Mouse (Mus musculus): ENCODE measurements around the gene Map4k4. TPM values are rescaled to one million over a fixed set of nuclear protein-coding genes. Genes with fewer than 3 reads are reported as not detected.
A peak's percentile ranks its signal among the peaks of the same experiment; 100 is the strongest.

The Map4k4 gene
- 25.1 and 37.8 TPM in 2 replicates for polyA plus RNA-seq (2016; fragmentation: Nextera tagmentation; extraction: Ambion mirVana)

GRCm38 (mm10) chr1:39900181-39901005, at the start of gene Map4k4:
TSS of gene Map4k4 (plus strand) at chr1:39900913.
- peak; percentile 84 for DNase-seq (ENCODE audit: low spot score)
- Histone ChIP-seq H3K4me1 (peaks cover 42% of the 10 kb centered on the region), H3K36me3 (peaks cover 23% of the 10 kb centered on the region), H3K9me3 (replicated peaks) (no peaks in the 10 kb centered on the region), H3K27ac (replicated peaks) (peak within 1 kb of the TSS; percentile 100), H3K27me3 (ENCODE audit: low read depth, poor library complexity, severe bottlenecking) (peaks cover 28% of the 10 kb centered on the region), H3K4me3 (peak within 1 kb of the TSS; percentile 93)
- under 1% methylated on average over 87 of the region's 97 CpGs for WGBS

- 88% methylated on average over 6 of the region's 6 CpGs for WGBS
- H3K27ac ChIP-seq (replicated peaks), result no peak overlapping the region
- no peak overlapping the region for H3K4me3 ChIP-seq
- H3K9me3 ChIP-seq (replicated peaks), result no peaks in the 10 kb centered on the region
- H3K4me1 ChIP-seq, result peaks cover 6% of the 10 kb centered on the region
- H3K27me3 ChIP-seq (ENCODE audit: low read depth, poor library complexity, severe bottlenecking), result no peaks in the 10 kb centered on the region
- DNase-seq (ENCODE audit: low spot score), result no peak
- H3K36me3 ChIP-seq, result no peaks in the 10 kb centered on the region
Measured at GRCm38 (mm10) chr1:39855949-39856348, 44.8 kb upstream of the Map4k4 start.

- no peak overlapping the region for H3K27ac ChIP-seq (replicated peaks)
- no peaks in the 10 kb centered on the region for H3K36me3 ChIP-seq
- peaks cover 6% of the 10 kb centered on the region for H3K4me1 ChIP-seq
- no peak overlapping the region for H3K4me3 ChIP-seq
- DNase-seq (ENCODE audit: low spot score), result no peak
- WGBS, result 86% methylated on average over 7 of the region's 7 CpGs
- H3K9me3 ChIP-seq (replicated peaks), result no peaks in the 10 kb centered on the region
- H3K27me3 ChIP-seq (ENCODE audit: low read depth, poor library complexity, severe bottlenecking), result no peaks in the 10 kb centered on the region
Measured at GRCm38 (mm10) chr1:39856795-39857447, 43.8 kb upstream of the Map4k4 start.

- no peak overlapping the region for H3K27ac ChIP-seq (replicated peaks)
- no peaks in the 10 kb centered on the region for H3K36me3 ChIP-seq
- no peaks in the 10 kb centered on the region for H3K9me3 ChIP-seq (replicated peaks)
- DNase-seq (ENCODE audit: low spot score), result no peak
- no peaks in the 10 kb centered on the region for H3K27me3 ChIP-seq (ENCODE audit: low read depth, poor library complexity, severe bottlenecking)
- WGBS, result 91% methylated on average over 6 of the region's 6 CpGs
- no peak overlapping the region for H3K4me3 ChIP-seq
- H3K4me1 ChIP-seq, result peaks cover 6% of the 10 kb centered on the region
Measured at GRCm38 (mm10) chr1:39857448-39857820, 43.3 kb upstream of the Map4k4 start.

GRCm38 (mm10) chr1:39859213-39859612, 41.5 kb upstream of the Map4k4 start:
- no peaks in the 10 kb centered on the region for H3K36me3 ChIP-seq
- no peaks in the 10 kb centered on the region for H3K9me3 ChIP-seq (replicated peaks)
- H3K4me3 ChIP-seq, result no peak overlapping the region
- no peak overlapping the region for H3K27ac ChIP-seq (replicated peaks)
- 36% methylated on average over 6 of the region's 6 CpGs for WGBS
- H3K27me3 ChIP-seq (ENCODE audit: low read depth, poor library complexity, severe bottlenecking), result no peaks in the 10 kb centered on the region
- DNase-seq (ENCODE audit: low spot score), result no peak
- peaks cover 6% of the 10 kb centered on the region for H3K4me1 ChIP-seq

GRCm38 (mm10) chr1:39866367-39867141, 34.2 kb upstream of the Map4k4 start:
- 91% methylated on average over 9 of the region's 9 CpGs for WGBS
- peaks cover 30% of the 10 kb centered on the region for H3K4me1 ChIP-seq
- no peaks in the 10 kb centered on the region for H3K27me3 ChIP-seq (ENCODE audit: low read depth, poor library complexity, severe bottlenecking)
- no peak for DNase-seq (ENCODE audit: low spot score)
- no peaks in the 10 kb centered on the region for H3K36me3 ChIP-seq
- H3K27ac ChIP-seq (replicated peaks), result no peak overlapping the region
- no peak overlapping the region for H3K4me3 ChIP-seq
- no peaks in the 10 kb centered on the region for H3K9me3 ChIP-seq (replicated peaks)

GRCm38 (mm10) chr1:39867142-39867525, 33.6 kb upstream of the Map4k4 start:
- Histone ChIP-seq H3K27me3 (ENCODE audit: low read depth, poor library complexity, severe bottlenecking) (no peaks in the 10 kb centered on the region), H3K4me3 (no peak overlapping the region), H3K9me3 (replicated peaks) (no peaks in the 10 kb centered on the region), H3K36me3 (no peaks in the 10 kb centered on the region), H3K27ac (replicated peaks) (no peak overlapping the region; the same call in 1 of the 2 replicates), H3K4me1 (peaks cover 30% of the 10 kb centered on the region)
- DNase-seq (ENCODE audit: low spot score), result no peak
- WGBS, result 90% methylated on average over 7 of the region's 7 CpGs

GRCm38 (mm10) chr1:39867966-39868593, 32.6 kb upstream of the Map4k4 start:
- Histone ChIP-seq H3K36me3 (no peaks in the 10 kb centered on the region), H3K27ac (replicated peaks) (no peak overlapping the region), H3K4me3 (no peak overlapping the region), H3K27me3 (ENCODE audit: low read depth, poor library complexity, severe bottlenecking) (no peaks in the 10 kb centered on the region), H3K9me3 (replicated peaks) (no peaks in the 10 kb centered on the region), H3K4me1 (peaks cover 30% of the 10 kb centered on the region)
- no peak for DNase-seq (ENCODE audit: low spot score)
- WGBS, result 55% methylated on average over 6 of the region's 6 CpGs

GRCm38 (mm10) chr1:39868825-39869571, 31.7 kb upstream of the Map4k4 start:
- whole genome bisulfite sequencing, result 67% methylated on average over 10 of the region's 10 CpGs
- H3K27ac ChIP-seq (replicated peaks), result no peak overlapping the region
- no peak overlapping the region for H3K4me3 ChIP-seq
- no peaks in the 10 kb centered on the region for H3K9me3 ChIP-seq (replicated peaks)
- DNase-seq (ENCODE audit: low spot score), result no peak
- H3K4me1 ChIP-seq, result peaks cover 30% of the 10 kb centered on the region
- H3K36me3 ChIP-seq, result no peaks in the 10 kb centered on the region
- no peaks in the 10 kb centered on the region for H3K27me3 ChIP-seq (ENCODE audit: low read depth, poor library complexity, severe bottlenecking)

- no peaks in the 10 kb centered on the region for H3K9me3 ChIP-seq (replicated peaks)
- H3K36me3 ChIP-seq, result no peaks in the 10 kb centered on the region
- no peak for DNase-seq (ENCODE audit: low spot score)
- no peak overlapping the region for H3K27ac ChIP-seq (replicated peaks)
- no peaks in the 10 kb centered on the region for H3K27me3 ChIP-seq (ENCODE audit: low read depth, poor library complexity, severe bottlenecking)
- H3K4me1 ChIP-seq, result peaks cover 30% of the 10 kb centered on the region
- WGBS, result 77% methylated on average over 12 of the region's 12 CpGs
- no peak overlapping the region for H3K4me3 ChIP-seq
Measured at GRCm38 (mm10) chr1:39869721-39870201, 31.0 kb upstream of the Map4k4 start.

GRCm38 (mm10) chr1:39877981-39878380, 22.7 kb upstream of the Map4k4 start:
- DNase-seq (ENCODE audit: low spot score), result no peak
- Histone ChIP-seq H3K4me3 (no peak overlapping the region), H3K27ac (replicated peaks) (no peak overlapping the region), H3K36me3 (no peaks in the 10 kb centered on the region), H3K4me1 (no peaks in the 10 kb centered on the region), H3K27me3 (ENCODE audit: low read depth, poor library complexity, severe bottlenecking) (no peaks in the 10 kb centered on the region), H3K9me3 (replicated peaks) (no peaks in the 10 kb centered on the region)
- WGBS, result 76% methylated on average over 3 of the region's 3 CpGs

- Histone ChIP-seq H3K27me3 (ENCODE audit: low read depth, poor library complexity, severe bottlenecking) (no peaks in the 10 kb centered on the region), H3K9me3 (replicated peaks) (no peaks in the 10 kb centered on the region), H3K4me1 (peaks cover 18% of the 10 kb centered on the region), H3K4me3 (no peak overlapping the region), H3K27ac (replicated peaks) (no peak overlapping the region), H3K36me3 (no peaks in the 10 kb centered on the region)
- 92% methylated on average over 4 of the region's 4 CpGs for WGBS
- DNase-seq (ENCODE audit: low spot score), result no peak
Measured at GRCm38 (mm10) chr1:39882505-39882904, 18.2 kb upstream of the Map4k4 start.
